Mouse (Mus musculus) neural tube, embryonic 13.5 days (tissue): ENCODE data around the gene Sec24c. TPM values are rescaled to one million over a fixed set of nuclear protein-coding genes. Genes with fewer than 3 reads are reported as not detected.

Experiments used
- ATAC-seq: fragments of 200-750 bp; cut with Nextera tagmentation; 2 replicates; pipeline ENCODE4 v1.8.0; 2017; ENCODE audit warnings: low read depth, mild to moderate bottlenecking, moderate TSS enrichment, moderate library complexity
- H3K27ac ChIP-seq: fragments of 300-500 bp; sonication (generic); replicated peaks from 2 replicates; pipeline ENCODE4 v1.5.1; 2015; ENCODE audit warnings: moderate library complexity, mild to moderate bottlenecking, inconsistent platforms
- H3K27me3 ChIP-seq: fragments of 300-500 bp; sonication (generic); 2 replicates; pipeline ENCODE4 v1.6.1; 2015; ENCODE audit warnings: mild to moderate bottlenecking, inconsistent platforms
- H3K36me3 ChIP-seq: fragments of 300-500 bp; sonication (generic); 2 replicates; pipeline ENCODE4 v1.6.1; 2015; ENCODE audit warnings: mild to moderate bottlenecking, inconsistent platforms
- H3K4me1 ChIP-seq: fragments of 300-500 bp; sonication (generic); replicated peaks from 2 replicates; pipeline ENCODE4 v1.6.1; 2015; ENCODE audit warnings: inconsistent platforms
- H3K4me2 ChIP-seq: fragments of 300-500 bp; sonication (generic); 2 replicates; pipeline ENCODE4 v1.6.1; 2015; ENCODE audit warnings: inconsistent platforms, mild to moderate bottlenecking, moderate library complexity
- H3K4me3 ChIP-seq: fragments of 300-500 bp; sonication (generic); 2 replicates; pipeline ENCODE4 v1.5.1; 2015; ENCODE audit warnings: mild to moderate bottlenecking, inconsistent platforms
- H3K9ac ChIP-seq: fragments of 300-500 bp; sonication (generic); 2 replicates; pipeline ENCODE4 v1.6.1; 2015; ENCODE audit warnings: moderate library complexity, mild to moderate bottlenecking, inconsistent platforms
- H3K9me3 ChIP-seq: fragments of 300-500 bp; sonication (generic); 2 replicates; pipeline ENCODE4 v1.6.1; 2016; ENCODE audit warnings: inconsistent platforms
- WGBS: fragments of 180-500 bp; shearing (Covaris S2); methylation state at CpG from one replicate; pipeline ENCODE4 v1.1.7; 2015; 5-methylcytosine and 5-hydroxymethylcytosine counted together
- polyA plus RNA-seq: library from polyadenylated mRNA; unstranded; fragments of >200 nt; fragmentation: Nextera tagmentation; extraction: Ambion mirVana; gene quantifications from 2 replicates; pipeline ENCODE4 v1.2.1, GENCODE M21; 2015

Sec24c gene
- polyA plus RNA-seq, 1 experiment from 2014 or later: 89.6 TPM

- Histone ChIP-seq H3K27ac (no peak overlapping the region), H3K27me3 (no peaks in the 10 kb centered on the region), H3K36me3 (no peaks in the 10 kb centered on the region), H3K4me1 (peaks cover 7% of the 10 kb centered on the region), H3K9ac (no peak overlapping the region), H3K4me3 (no peak overlapping the region), H3K4me2 (no peak overlapping the region), H3K9me3 (no peaks in the 10 kb centered on the region)
- ATAC-seq: no peak
- WGBS: 37% methylated on average over 3 of the region's 3 CpGs
Measured at GRCm38 (mm10) chr14:20645547-20645946, 28.6 kb upstream of the Sec24c start.

GRCm38 (mm10) chr14:20646381-20646780 is 27.7 kb upstream of the Sec24c start:
- Histone ChIP-seq H3K4me1 (peaks cover 7% of the 10 kb centered on the region), H3K36me3 (no peaks in the 10 kb centered on the region)

GRCm38 (mm10) chr14:20651000-20651399 is 23.1 kb upstream of the Sec24c start:
- no peak for ATAC-seq
- WGBS: 76% methylated on average over 2 of the region's 2 CpGs
- no peak overlapping the region for H3K4me3 ChIP-seq
- H3K27me3 ChIP-seq: no peaks in the 10 kb centered on the region
- H3K36me3 ChIP-seq: no peaks in the 10 kb centered on the region
- H3K4me1 ChIP-seq: no peaks in the 10 kb centered on the region
- H3K4me2 ChIP-seq: no peak overlapping the region
- peak overlapping the region; percentile 12; the same call in 1 of the 2 replicates for H3K9ac ChIP-seq
- H3K27ac ChIP-seq: no peak overlapping the region
- no peaks in the 10 kb centered on the region for H3K9me3 ChIP-seq

More at GRCm38 (mm10) chr14:20646381-20646780, 27.7 kb upstream of the Sec24c start:
- no peak overlapping the region for H3K27ac ChIP-seq
- no peak for ATAC-seq
- no peak overlapping the region for H3K4me2 ChIP-seq
- H3K9me3 ChIP-seq: no peaks in the 10 kb centered on the region
- H3K9ac ChIP-seq: no peak overlapping the region
- no peak overlapping the region for H3K4me3 ChIP-seq
- H3K27me3 ChIP-seq: no peaks in the 10 kb centered on the region

- Histone ChIP-seq H3K9ac (no peak overlapping the region), H3K4me1 (no peaks in the 10 kb centered on the region), H3K4me3 (no peak overlapping the region), H3K4me2 (no peak overlapping the region), H3K27me3 (no peaks in the 10 kb centered on the region), H3K36me3 (no peaks in the 10 kb centered on the region), H3K27ac (no peak overlapping the region), H3K9me3 (no peaks in the 10 kb centered on the region)
- ATAC-seq: no peak
- 72% methylated on average over 4 of the region's 4 CpGs for WGBS
Measured at GRCm38 (mm10) chr14:20651722-20652256, 22.3 kb upstream of the Sec24c start.

GRCm38 (mm10) chr14:20654690-20655421 is 19.3 kb upstream of the Sec24c start:
- Histone ChIP-seq H3K36me3 (no peaks in the 10 kb centered on the region), H3K4me2 (no peak overlapping the region), H3K9ac (no peak overlapping the region), H3K4me1 (no peaks in the 10 kb centered on the region), H3K9me3 (no peaks in the 10 kb centered on the region), H3K27ac (no peak overlapping the region), H3K27me3 (no peaks in the 10 kb centered on the region; the same call in 1 of the 2 replicates), H3K4me3 (no peak overlapping the region)
- WGBS: 83% methylated on average over 9 of the region's 9 CpGs
- no peak for ATAC-seq

- no peak overlapping the region for H3K27ac ChIP-seq
- H3K27me3 ChIP-seq: no peaks in the 10 kb centered on the region; the same call in 1 of the 2 replicates
- H3K36me3 ChIP-seq: no peaks in the 10 kb centered on the region
- no peak overlapping the region for H3K4me2 ChIP-seq
- 79% methylated on average over 9 of the region's 9 CpGs for WGBS
- peaks cover 4% of the 10 kb centered on the region; the same call in 1 of the 2 replicates for H3K4me1 ChIP-seq
- H3K4me3 ChIP-seq: no peak overlapping the region
- H3K9ac ChIP-seq: no peak overlapping the region
- no peak for ATAC-seq
- no peaks in the 10 kb centered on the region for H3K9me3 ChIP-seq
Measured at GRCm38 (mm10) chr14:20655731-20656130, 18.4 kb upstream of the Sec24c start.

- WGBS: 61% methylated on average over 11 of the region's 11 CpGs
- Histone ChIP-seq H3K9ac (no peak within 1 kb of the TSS), H3K36me3 (no peaks in the 10 kb centered on the region), H3K9me3 (no peaks in the 10 kb centered on the region), H3K27ac (no peak within 1 kb of the TSS), H3K4me1 (peaks cover 5% of the 10 kb centered on the region; the same call in 1 of the 2 replicates), H3K4me3 (no peak within 1 kb of the TSS), H3K4me2 (no peak within 1 kb of the TSS), H3K27me3 (no peaks in the 10 kb centered on the region; the same call in 1 of the 2 replicates)
- no peak for ATAC-seq
Measured at GRCm38 (mm10) chr14:20656361-20656760, 17.7 kb upstream of the Sec24c start, which contains the start of gene Myoz1. Gene Myoz1, minus strand, starts transcription at chr14:20656540.

- Histone ChIP-seq H3K9me3 (no peaks in the 10 kb centered on the region), H3K27me3 (peaks cover 15% of the 10 kb centered on the region), H3K4me3 (no peak overlapping the region), H3K4me2 (no peak overlapping the region), H3K27ac (no peak overlapping the region), H3K36me3 (no peaks in the 10 kb centered on the region), H3K9ac (no peak overlapping the region), H3K4me1 (peaks cover 18% of the 10 kb centered on the region)
- ATAC-seq: no peak
Measured at GRCm38 (mm10) chr14:20658326-20658725, 15.8 kb upstream of the Sec24c start.

GRCm38 (mm10) chr14:20658902-20659301 is 15.2 kb upstream of the Sec24c start:
- 93% methylated on average over 6 of the region's 6 CpGs for WGBS
- no peak overlapping the region for H3K27ac ChIP-seq
- H3K4me3 ChIP-seq: no peak overlapping the region
- no peak overlapping the region for H3K4me2 ChIP-seq
- H3K9me3 ChIP-seq: no peaks in the 10 kb centered on the region
- no peak for ATAC-seq
- peaks cover 18% of the 10 kb centered on the region for H3K27me3 ChIP-seq
- no peaks in the 10 kb centered on the region for H3K36me3 ChIP-seq
- no peak overlapping the region for H3K9ac ChIP-seq
- peaks cover 18% of the 10 kb centered on the region for H3K4me1 ChIP-seq

- Histone ChIP-seq H3K36me3 (no peaks in the 10 kb centered on the region), H3K4me2 (no peak overlapping the region), H3K27me3 (peaks cover 18% of the 10 kb centered on the region), H3K4me1 (peaks cover 18% of the 10 kb centered on the region), H3K4me3 (no peak overlapping the region), H3K9me3 (no peaks in the 10 kb centered on the region), H3K27ac (no peak overlapping the region), H3K9ac (no peak overlapping the region)
- WGBS: 97% methylated on average over 7 of the region's 7 CpGs
- ATAC-seq: no peak
Measured at GRCm38 (mm10) chr14:20659687-20660086, 14.4 kb upstream of the Sec24c start.

- H3K27me3 ChIP-seq: peaks cover 24% of the 10 kb centered on the region
- H3K9ac ChIP-seq: peak overlapping the region; percentile 77
- WGBS: 2% methylated on average over 52 of the region's 52 CpGs
Measured at GRCm38 (mm10) chr14:20660827-20661660, 13.1 kb upstream of the Sec24c start.

More at GRCm38 (mm10) chr14:20660827-20661660, 13.1 kb upstream of the Sec24c start:
- H3K9me3 ChIP-seq: no peaks in the 10 kb centered on the region
- peak overlapping the region; percentile 54 for H3K4me3 ChIP-seq
- H3K27ac ChIP-seq: peak overlapping the region; percentile 84
- H3K4me1 ChIP-seq: peaks cover 18% of the 10 kb centered on the region
- peak overlapping the region; percentile 74 for H3K4me2 ChIP-seq
- ATAC-seq: peak; percentile 86
- H3K36me3 ChIP-seq: no peaks in the 10 kb centered on the region
